Mouse (Mus musculus) right cerebral cortex, adult 18-20 months (tissue): ENCODE results near the gene Smarcd2.

Experiments
- DNase-seq: peaks from one replicate; pipeline ENCODE4 v3.0.0; 2022; ENCODE audit warnings: mixed read lengths

Smarcd2 gene

DNA sequence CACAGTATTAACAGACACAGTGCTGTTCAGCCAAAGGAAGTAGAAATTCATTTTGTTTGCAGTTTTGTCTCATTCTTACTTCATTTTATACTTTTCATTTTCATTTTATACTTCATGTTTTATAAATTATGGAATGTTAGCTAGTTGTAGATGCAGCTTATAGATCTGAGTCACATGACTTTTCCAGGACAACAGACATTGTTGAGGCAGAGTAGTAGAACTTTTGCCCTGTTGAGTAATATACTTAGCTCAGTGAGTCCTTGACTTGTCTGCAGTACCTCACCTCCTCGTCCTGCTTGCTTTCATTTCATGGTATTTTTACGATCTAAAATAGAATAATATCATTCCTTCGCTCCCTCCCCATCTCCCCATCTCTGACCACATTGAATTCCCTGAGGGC, 52.2 kb downstream of the Smarcd2 start:
- DNase-seq, result no peak

- DNase-seq, result peak; percentile 95
Measured at GRCm38 (mm10) chr11:106216730-106217490, 55.9 kb downstream of the Smarcd2 start, which contains the start of gene Ddx42. TSS of gene Ddx42 (plus strand) at chr11:106216926.

DNA sequence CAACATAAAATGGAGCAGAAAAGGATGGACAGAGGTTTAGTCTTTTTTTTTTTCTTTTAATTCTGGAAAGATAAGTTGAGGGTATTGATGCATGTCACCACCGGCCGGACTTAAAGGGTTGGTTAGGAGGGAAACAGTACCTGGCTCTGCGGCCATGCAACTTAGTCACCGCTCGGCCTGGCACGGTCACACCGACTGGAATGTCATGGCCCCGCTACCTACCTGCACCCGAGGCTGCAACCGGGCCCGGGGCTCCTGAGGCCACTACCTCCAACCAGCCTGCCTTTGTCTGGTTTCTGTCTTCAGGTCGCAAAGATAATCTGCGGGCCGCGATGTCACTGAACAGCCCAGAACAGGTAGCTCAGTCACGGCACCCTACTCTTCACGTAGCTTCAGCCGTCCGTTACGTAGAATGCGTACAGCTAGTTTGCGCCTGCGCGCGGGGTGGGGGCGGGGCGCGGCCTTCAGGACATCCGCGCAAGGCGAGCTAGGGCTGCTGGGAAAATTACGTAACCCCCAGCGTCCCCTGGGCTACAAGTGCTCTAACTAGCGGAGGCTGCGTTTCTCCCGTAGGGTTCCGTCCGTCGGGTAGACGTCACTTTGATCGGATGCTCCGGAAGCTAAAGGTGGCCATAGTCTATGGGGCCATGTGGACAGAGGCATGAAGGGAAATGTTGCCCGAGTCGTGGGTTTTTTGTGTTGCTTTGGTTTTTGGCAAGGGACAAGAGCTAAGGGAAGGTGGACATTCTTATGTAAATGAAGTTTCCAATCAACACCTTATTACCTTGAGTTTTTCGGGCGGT, 56.6 kb downstream of the Smarcd2 start, which contains the start of gene Ccdc47:
Ccdc47 (minus strand) TSS at position 418 of the 803 bp plus-strand sequence.
- DNase-seq, result peak; percentile 99

DNA sequence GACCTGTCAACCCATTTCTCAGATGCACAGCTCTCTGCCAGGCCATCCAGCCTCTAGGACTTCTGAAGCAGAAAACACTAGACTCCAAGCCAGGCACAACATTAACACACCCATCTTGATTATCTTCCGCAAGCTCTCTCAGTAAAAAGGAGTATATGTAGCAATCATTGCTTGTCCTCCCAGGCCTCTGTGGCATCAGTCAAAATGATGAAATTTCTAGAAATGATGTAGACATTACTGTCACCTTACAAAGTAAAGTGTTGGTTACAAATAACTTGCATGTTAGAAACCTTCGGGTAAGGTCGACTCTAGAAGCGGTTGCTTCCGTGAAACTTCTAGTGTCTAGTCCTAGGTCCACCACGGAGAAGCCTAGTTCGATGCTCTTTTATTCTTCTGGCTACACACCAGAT, 57.3 kb downstream of the Smarcd2 start:
- DNase-seq, result no peak

- DNase-seq, result no peak
Measured at GRCm38 (mm10) chr11:106214856-106215255, 57.9 kb downstream of the Smarcd2 start.
